Mouse (Mus musculus) testis, adult 2 months (tissue): ENCODE results near the gene Ubxn4.

Source experiments
- CTCF ChIP-seq: fragments of 200-500 bp; IDR thresholded peaks from 2 replicates; pipeline ENCODE4 v1.5.1; 2012; ENCODE audit warnings: low read depth, mild to moderate bottlenecking, inconsistent platforms, low read length, moderate library complexity; ENCODE audit not compliant: control insufficient read depth, insufficient read depth, insufficient replicate concordance
- POLR2A ChIP-seq: fragments of 200-500 bp; IDR thresholded peaks from 2 replicates; pipeline ENCODE4 v1.6.1; 2012; ENCODE audit warnings: low read depth, mild to moderate bottlenecking, inconsistent platforms, low read length, moderate library complexity; ENCODE audit not compliant: control insufficient read depth

DNA sequence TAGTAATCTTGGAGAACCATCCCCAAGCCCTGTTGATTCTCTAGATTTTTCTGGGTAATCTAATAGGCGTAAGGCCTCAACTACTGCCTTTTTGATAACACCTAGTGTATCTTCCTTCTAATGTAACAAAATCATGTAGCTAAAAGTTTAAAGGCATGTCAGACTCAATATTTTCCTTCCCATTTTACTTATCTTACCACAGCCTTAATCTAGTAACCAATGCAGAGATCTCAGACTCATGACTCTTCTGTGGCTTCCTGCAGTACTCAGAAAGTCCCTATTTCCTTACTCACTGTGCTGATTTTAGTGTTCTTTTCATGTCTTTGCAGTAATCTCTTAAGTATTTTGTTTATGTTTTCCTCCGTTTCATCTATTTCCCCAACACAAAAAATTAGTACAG, 21.9 kb upstream of the Ubxn4 start:
- no peak for TF ChIP-seq POLR2A
- TF ChIP-seq CTCF: no peak
